Mouse (Mus musculus): ENCODE results near the gene Ndufa4. TPM values are rescaled to one million over a fixed set of nuclear protein-coding genes. Genes with fewer than 3 reads are reported as not detected.
"Not testable (repeated sequence)": the region's sequence is repeated elsewhere in the genome, so short reads cannot be mapped to it uniquely, and the experiment has no call there.

The Ndufa4 gene
- 980 and 987 TPM in 2 replicates for polyA plus RNA-seq (2015; fragmentation: Nextera tagmentation; extraction: Ambion mirVana)

- H3K36me3 ChIP-seq: no peaks in the 10 kb centered on the region
- H3K9me3 ChIP-seq: no peaks in the 10 kb centered on the region
- under 1% methylated on average over 59 of the region's 59 CpGs for WGBS
- H3K4me2 ChIP-seq: peak within 1 kb of the TSS; percentile 65
- H3K27me3 ChIP-seq (replicated peaks): no peaks in the 10 kb centered on the region
- H3K9ac ChIP-seq: peak within 1 kb of the TSS; percentile 92
- peak within 1 kb of the TSS; percentile 87 for H3K27ac ChIP-seq
- H3K4me3 ChIP-seq (replicated peaks): peak within 1 kb of the TSS; percentile 91
- ATAC-seq (ENCODE audit: insufficient read depth, low FRiP score, low read depth): peak; percentile 98
- H3K4me1 ChIP-seq: peaks cover 10% of the 10 kb centered on the region
These were observed at the start of gene Ndufa4, which contains the start of gene Phf14 for GRCm38 (mm10) chr6:11907269-11908032. Gene Ndufa4 (minus strand): TSS chr6:11907497. Gene Phf14 (plus strand): TSS chr6:11907809.

- H3K4me3 ChIP-seq (replicated peaks): no peak overlapping the region
- WGBS: 85% methylated on average over 1 of the region's 1 CpGs
- H3K27ac ChIP-seq: no peak overlapping the region
- H3K4me1 ChIP-seq: no peaks in the 10 kb centered on the region
- H3K27me3 ChIP-seq (replicated peaks): no peaks in the 10 kb centered on the region
- no peak overlapping the region for H3K4me2 ChIP-seq
- H3K36me3 ChIP-seq: no peaks in the 10 kb centered on the region
- no peak overlapping the region for H3K9ac ChIP-seq
- H3K9me3 ChIP-seq: no peaks in the 10 kb centered on the region
- peak; percentile 27; the same call in 1 of the 2 replicates for ATAC-seq (ENCODE audit: insufficient read depth, low FRiP score, low read depth)
These were observed 40.8 kb upstream of the Ndufa4 start for GRCm38 (mm10) chr6:11948100-11948499.

GRCm38 (mm10) chr6:11942089-11942488 is 34.8 kb upstream of the Ndufa4 start:
- H3K4me1 ChIP-seq: no peaks in the 10 kb centered on the region
- H3K27ac ChIP-seq: no peak overlapping the region
- H3K9me3 ChIP-seq: no peaks in the 10 kb centered on the region
- H3K4me2 ChIP-seq: no peak overlapping the region
- H3K27me3 ChIP-seq (replicated peaks): no peaks in the 10 kb centered on the region
- no peak overlapping the region for H3K4me3 ChIP-seq (replicated peaks)
- H3K36me3 ChIP-seq: 0 out of 2 replicates have a peak, but pooled peaks cover 2% of the 10 kb centered on the region
- H3K9ac ChIP-seq: no peak overlapping the region
- no peak for ATAC-seq (ENCODE audit: insufficient read depth, low FRiP score, low read depth)
- WGBS: 93% methylated on average over 4 of the region's 4 CpGs

GRCm38 (mm10) chr6:11940895-11941294 is 33.6 kb upstream of the Ndufa4 start:
- Histone ChIP-seq H3K36me3 (0 out of 2 replicates have a peak, but pooled peaks cover 2% of the 10 kb centered on the region), H3K4me2 (no peak overlapping the region), H3K27me3 (replicated peaks) (no peaks in the 10 kb centered on the region), H3K9ac (no peak overlapping the region), H3K9me3 (no peaks in the 10 kb centered on the region), H3K4me1 (no peaks in the 10 kb centered on the region), H3K4me3 (replicated peaks) (no peak overlapping the region), H3K27ac (no peak overlapping the region)
- no peak for ATAC-seq (ENCODE audit: insufficient read depth, low FRiP score, low read depth)

GRCm38 (mm10) chr6:11933403-11933802 is 26.1 kb upstream of the Ndufa4 start:
- no peak overlapping the region for H3K4me3 ChIP-seq (replicated peaks)
- H3K9ac ChIP-seq: no peak overlapping the region
- WGBS: 90% methylated on average over 7 of the region's 7 CpGs
- H3K4me1 ChIP-seq: no peaks in the 10 kb centered on the region
- H3K27ac ChIP-seq: no peak overlapping the region
- H3K27me3 ChIP-seq (replicated peaks): no peaks in the 10 kb centered on the region
- no peaks in the 10 kb centered on the region for H3K36me3 ChIP-seq
- H3K4me2 ChIP-seq: no peak overlapping the region
- H3K9me3 ChIP-seq: no peaks in the 10 kb centered on the region
- no peak for ATAC-seq (ENCODE audit: insufficient read depth, low FRiP score, low read depth)

- Histone ChIP-seq H3K36me3 (no peaks in the 10 kb centered on the region), H3K27me3 (replicated peaks) (no peaks in the 10 kb centered on the region), H3K9me3 (no peaks in the 10 kb centered on the region), H3K4me1 (peaks cover 10% of the 10 kb centered on the region), H3K4me2 (no peak overlapping the region), H3K4me3 (replicated peaks) (0 out of 2 replicates have a peak overlapping the region, but pooled peaks have one; percentile 4), H3K27ac (no peak overlapping the region), H3K9ac (no peak overlapping the region)
- WGBS: 68% methylated on average over 6 of the region's 6 CpGs
- ATAC-seq (ENCODE audit: insufficient read depth, low FRiP score, low read depth): no peak
These were observed 20.2 kb upstream of the Ndufa4 start for GRCm38 (mm10) chr6:11927485-11927884.

GRCm38 (mm10) chr6:11926082-11926595 is 18.8 kb upstream of the Ndufa4 start:
- Histone ChIP-seq H3K9me3 (no peaks in the 10 kb centered on the region), H3K27me3 (replicated peaks) (no peaks in the 10 kb centered on the region), H3K27ac (peak overlapping the region; percentile 88), H3K4me3 (replicated peaks) (peak overlapping the region; percentile 75), H3K36me3 (no peaks in the 10 kb centered on the region), H3K9ac (peak overlapping the region; percentile 84), H3K4me2 (peak overlapping the region; percentile 62), H3K4me1 (peaks cover 10% of the 10 kb centered on the region)
- ATAC-seq (ENCODE audit: insufficient read depth, low FRiP score, low read depth): peak; percentile 78
- under 1% methylated on average over 40 of the region's 40 CpGs for WGBS

GRCm38 (mm10) chr6:11925496-11926041 is 18.3 kb upstream of the Ndufa4 start:
- H3K4me3 ChIP-seq (replicated peaks): peak overlapping the region; percentile 75
- no peaks in the 10 kb centered on the region for H3K9me3 ChIP-seq
- H3K36me3 ChIP-seq: no peaks in the 10 kb centered on the region
- peak overlapping the region; percentile 88 for H3K27ac ChIP-seq
- peak overlapping the region; percentile 84 for H3K9ac ChIP-seq
- peak overlapping the region; percentile 62 for H3K4me2 ChIP-seq
- 1% methylated on average over 20 of the region's 20 CpGs for WGBS
- no peaks in the 10 kb centered on the region for H3K27me3 ChIP-seq (replicated peaks)
- ATAC-seq (ENCODE audit: insufficient read depth, low FRiP score, low read depth): peak; percentile 96
- peaks cover 10% of the 10 kb centered on the region for H3K4me1 ChIP-seq

GRCm38 (mm10) chr6:11908170-11908569 is 873 bp upstream of the Ndufa4 start:
- 21% methylated on average over 7 of the region's 7 CpGs for WGBS

GRCm38 (mm10) chr6:11906890-11907268 is 418 bp downstream of the Ndufa4 start:
- under 1% methylated on average over 5 of the region's 5 CpGs for WGBS
- Histone ChIP-seq H3K27me3 (replicated peaks) (no peaks in the 10 kb centered on the region), H3K27ac (peak overlapping the region; percentile 87), H3K4me3 (replicated peaks) (peak overlapping the region; percentile 91), H3K9ac (peak overlapping the region; percentile 92), H3K36me3 (no peaks in the 10 kb centered on the region), H3K9me3 (no peaks in the 10 kb centered on the region), H3K4me2 (peak overlapping the region; percentile 65), H3K4me1 (peaks cover 10% of the 10 kb centered on the region)
- peak; percentile 20 for ATAC-seq (ENCODE audit: insufficient read depth, low FRiP score, low read depth)

More at GRCm38 (mm10) chr6:11908170-11908569, 873 bp upstream of the Ndufa4 start:
- H3K27me3 ChIP-seq (replicated peaks): no peaks in the 10 kb centered on the region
- no peaks in the 10 kb centered on the region for H3K36me3 ChIP-seq
- peak overlapping the region; percentile 91 for H3K4me3 ChIP-seq (replicated peaks)
- H3K9ac ChIP-seq: peak overlapping the region; percentile 35; the same call in 1 of the 2 replicates
- H3K4me1 ChIP-seq: peaks cover 10% of the 10 kb centered on the region
- H3K9me3 ChIP-seq: no peaks in the 10 kb centered on the region
- ATAC-seq (ENCODE audit: insufficient read depth, low FRiP score, low read depth): no peak
- peak overlapping the region; percentile 87 for H3K27ac ChIP-seq
- H3K4me2 ChIP-seq: peak overlapping the region; percentile 65

- no peaks in the 10 kb centered on the region for H3K27me3 ChIP-seq (replicated peaks)
- ATAC-seq (ENCODE audit: insufficient read depth, low FRiP score, low read depth): no peak
- H3K27ac ChIP-seq: no peak overlapping the region
- WGBS: 78% methylated on average over 4 of the region's 4 CpGs
- H3K9me3 ChIP-seq: no peaks in the 10 kb centered on the region
- H3K9ac ChIP-seq: no peak overlapping the region
- H3K4me2 ChIP-seq: no peak overlapping the region
- H3K4me3 ChIP-seq (replicated peaks): no peak overlapping the region
- peaks cover 13% of the 10 kb centered on the region; the same call in 1 of the 2 replicates for H3K36me3 ChIP-seq
- peaks cover 2% of the 10 kb centered on the region; the same call in 1 of the 2 replicates for H3K4me1 ChIP-seq
These were observed 6.4 kb downstream of the Ndufa4 start for GRCm38 (mm10) chr6:11900809-11901310.

GRCm38 (mm10) chr6:11875364-11875763 is 31.9 kb downstream of the Ndufa4 start:
- not testable (repeated sequence) for H3K4me3 ChIP-seq (replicated peaks); ATAC-seq (ENCODE audit: insufficient read depth, low FRiP score, low read depth)
- WGBS: no CpG with 5 or more reads among the region's 2 CpGs

More at GRCm38 (mm10) chr6:11875364-11875763, 31.9 kb downstream of the Ndufa4 start:
- H3K4me2 ChIP-seq; H3K27me3 ChIP-seq (replicated peaks); H3K9ac ChIP-seq; H3K9me3 ChIP-seq; H3K36me3 ChIP-seq; H3K4me1 ChIP-seq; H3K27ac ChIP-seq: not testable (repeated sequence)
